Mouse (Mus musculus) gastrocnemius, adult 18-20 months (tissue): Measurements from ENCODE around the gene Chil1. TPM values are rescaled to one million over a fixed set of nuclear protein-coding genes. Genes with fewer than 3 reads are reported as not detected.

ENCODE experiments used
- DNase-seq: peaks from one replicate; pipeline ENCODE4 v3.0.0; 2021; ENCODE audit warnings: low spot score
- total RNA-seq, 2 experiments: library from RNA; stranded (reverse); gene quantifications; 2 replicates each; pipeline ENCODE4 v1.2.3; 2021

Chil1 gene
- total RNA-seq, 2 experiments from 2014 or later, result 1.1 to 2.0 TPM

GRCm38 (mm10) chr1:134201751-134202420 lies 19.9 kb downstream of the Chil1 start:
- DNase-seq, result peak; percentile 71

DNA sequence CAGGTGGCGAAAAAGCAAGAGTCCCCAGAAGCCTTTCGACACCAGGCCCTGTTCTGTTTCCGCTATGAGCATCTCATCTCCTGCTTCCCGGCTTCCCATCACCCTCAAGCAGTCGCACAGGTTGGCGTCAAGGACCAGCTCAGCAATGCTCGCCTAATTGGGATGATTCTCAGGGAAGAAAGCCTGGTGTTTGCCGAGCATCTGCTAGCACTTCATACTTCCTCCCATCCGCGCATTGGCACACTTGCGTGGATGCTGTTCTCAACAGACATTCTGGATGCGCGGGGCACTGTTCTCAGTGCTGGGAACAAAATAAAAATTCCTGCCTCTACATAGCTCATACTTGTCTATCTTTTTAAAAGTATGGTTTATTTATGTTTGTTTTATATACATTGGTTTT lies 22.3 kb downstream of the Chil1 start:
- no peak for DNase-seq

- DNase-seq, result no peak
These were observed 23.5 kb downstream of the Chil1 start for GRCm38 (mm10) chr1:134205296-134206018.

- no peak for DNase-seq
These were observed 24.1 kb downstream of the Chil1 start for GRCm38 (mm10) chr1:134206085-134206484.

- no peak for DNase-seq
These were observed 28.3 kb downstream of the Chil1 start for GRCm38 (mm10) chr1:134210179-134210755.

DNA sequence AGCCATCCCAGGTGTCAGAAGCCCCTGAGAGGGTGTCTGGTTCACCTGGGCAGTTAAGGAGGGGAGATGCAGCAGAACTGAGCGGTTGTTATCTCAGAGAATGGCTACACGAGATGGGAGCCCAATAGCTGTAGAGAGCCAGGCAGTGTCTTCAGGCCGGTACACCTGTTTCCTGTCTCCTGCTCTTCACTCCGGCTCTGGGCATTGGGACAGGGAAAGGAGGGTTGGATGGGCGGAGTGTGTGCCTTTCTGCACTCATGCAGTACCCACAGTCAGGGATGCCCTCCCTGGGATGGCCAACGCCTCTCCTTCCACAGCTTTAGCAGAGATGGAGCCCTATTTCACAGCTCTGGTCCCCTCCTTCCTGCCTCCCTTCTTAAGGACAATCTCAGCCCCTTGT lies 29.1 kb downstream of the Chil1 start:
- no peak for DNase-seq

DNA sequence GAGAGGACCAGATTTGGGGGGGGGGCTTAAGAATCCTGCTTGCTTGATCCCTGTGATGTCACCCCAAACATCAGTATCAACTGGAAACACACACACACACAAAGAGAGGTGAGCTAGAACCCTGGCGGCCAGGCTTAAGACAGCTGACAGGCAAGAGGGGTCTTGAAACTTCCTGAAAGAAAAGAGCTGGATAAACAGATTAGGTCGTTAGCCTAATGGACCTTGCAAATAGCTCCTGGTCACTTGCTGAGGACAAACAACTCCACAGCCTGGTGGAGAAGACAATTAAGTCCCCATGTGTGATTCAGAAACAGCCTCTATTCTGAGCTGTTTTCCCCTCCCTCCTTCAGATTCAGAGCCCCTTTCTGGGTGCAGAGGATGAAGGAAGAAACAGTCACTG lies 29.7 kb downstream of the Chil1 start:
- no peak for DNase-seq

DNA sequence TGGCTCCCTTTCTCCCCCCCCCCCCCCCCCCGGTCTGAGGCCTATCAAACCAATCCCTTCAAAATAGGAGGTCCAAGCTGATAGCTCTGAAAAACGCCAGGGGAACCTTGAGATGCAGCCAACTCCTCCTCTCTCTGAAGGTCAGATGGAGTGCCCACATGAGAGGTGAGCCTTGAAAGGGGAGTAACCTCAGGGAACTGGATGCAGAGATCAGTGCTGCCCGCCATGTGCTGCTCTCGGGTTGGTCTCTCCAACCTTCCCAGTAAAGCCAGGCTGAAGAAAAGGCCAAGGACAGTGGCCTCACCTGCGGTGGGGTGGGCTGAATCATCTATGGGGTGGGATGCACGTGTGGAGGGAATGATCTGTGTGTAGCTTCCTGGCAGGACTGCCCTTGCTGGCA lies 30.4 kb downstream of the Chil1 start:
- DNase-seq, result no peak

- DNase-seq, result no peak
These were observed 31.4 kb downstream of the Chil1 start for GRCm38 (mm10) chr1:134213405-134213804.

- DNase-seq, result no peak
These were observed 33.1 kb downstream of the Chil1 start for GRCm38 (mm10) chr1:134215059-134215458.

- DNase-seq, result no peak
These were observed 34.0 kb downstream of the Chil1 start for GRCm38 (mm10) chr1:134215751-134216628.

GRCm38 (mm10) chr1:134216629-134216971 lies 34.6 kb downstream of the Chil1 start:
- no peak for DNase-seq

DNA sequence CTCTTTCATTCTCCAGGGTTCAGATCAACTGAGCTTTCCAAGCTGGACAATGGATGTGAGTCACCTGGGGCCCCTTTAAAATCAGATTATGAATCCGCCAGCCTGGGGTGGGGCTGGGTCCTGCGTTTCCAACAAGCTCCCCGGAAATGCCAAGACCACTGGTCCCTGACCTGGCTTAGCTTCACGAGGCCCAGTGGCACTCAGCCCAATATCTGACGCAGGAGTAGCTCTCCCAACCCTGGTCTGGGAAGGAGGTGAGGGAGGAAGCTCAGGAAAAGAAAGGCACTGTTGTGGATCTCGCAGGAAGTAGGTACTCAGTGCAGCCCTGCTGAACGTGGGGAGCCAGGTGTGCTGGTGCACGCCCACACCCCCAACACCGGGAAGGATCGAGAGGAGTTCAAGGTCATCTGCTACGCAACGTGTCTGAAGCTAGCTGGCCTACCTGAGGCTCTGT lies 35.1 kb downstream of the Chil1 start:
- DNase-seq, result no peak

DNA sequence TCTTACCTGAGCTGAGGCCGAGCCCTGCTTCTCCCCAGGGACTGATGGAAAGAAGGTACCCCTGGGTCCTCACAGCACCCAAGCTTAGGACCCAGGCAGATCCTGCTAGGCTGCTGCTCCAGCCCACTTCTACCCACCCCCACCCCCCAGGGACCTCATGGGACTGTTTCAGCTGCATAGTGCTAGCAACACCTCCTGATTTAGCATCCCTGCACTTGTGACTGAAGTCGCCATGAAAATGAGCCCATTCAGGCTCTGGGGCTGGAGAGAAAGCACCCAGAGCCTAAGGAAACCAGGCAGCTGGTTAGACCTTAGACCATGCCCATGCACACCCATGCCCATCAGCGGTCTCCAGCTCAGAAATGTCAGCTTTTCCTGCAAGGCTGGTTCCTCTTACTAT lies 36.0 kb downstream of the Chil1 start:
- DNase-seq, result no peak

- DNase-seq, result no peak
These were observed 37.6 kb downstream of the Chil1 start for GRCm38 (mm10) chr1:134219608-134220007.

GRCm38 (mm10) chr1:134221172-134221571 lies 39.2 kb downstream of the Chil1 start:
- no peak for DNase-seq

DNA sequence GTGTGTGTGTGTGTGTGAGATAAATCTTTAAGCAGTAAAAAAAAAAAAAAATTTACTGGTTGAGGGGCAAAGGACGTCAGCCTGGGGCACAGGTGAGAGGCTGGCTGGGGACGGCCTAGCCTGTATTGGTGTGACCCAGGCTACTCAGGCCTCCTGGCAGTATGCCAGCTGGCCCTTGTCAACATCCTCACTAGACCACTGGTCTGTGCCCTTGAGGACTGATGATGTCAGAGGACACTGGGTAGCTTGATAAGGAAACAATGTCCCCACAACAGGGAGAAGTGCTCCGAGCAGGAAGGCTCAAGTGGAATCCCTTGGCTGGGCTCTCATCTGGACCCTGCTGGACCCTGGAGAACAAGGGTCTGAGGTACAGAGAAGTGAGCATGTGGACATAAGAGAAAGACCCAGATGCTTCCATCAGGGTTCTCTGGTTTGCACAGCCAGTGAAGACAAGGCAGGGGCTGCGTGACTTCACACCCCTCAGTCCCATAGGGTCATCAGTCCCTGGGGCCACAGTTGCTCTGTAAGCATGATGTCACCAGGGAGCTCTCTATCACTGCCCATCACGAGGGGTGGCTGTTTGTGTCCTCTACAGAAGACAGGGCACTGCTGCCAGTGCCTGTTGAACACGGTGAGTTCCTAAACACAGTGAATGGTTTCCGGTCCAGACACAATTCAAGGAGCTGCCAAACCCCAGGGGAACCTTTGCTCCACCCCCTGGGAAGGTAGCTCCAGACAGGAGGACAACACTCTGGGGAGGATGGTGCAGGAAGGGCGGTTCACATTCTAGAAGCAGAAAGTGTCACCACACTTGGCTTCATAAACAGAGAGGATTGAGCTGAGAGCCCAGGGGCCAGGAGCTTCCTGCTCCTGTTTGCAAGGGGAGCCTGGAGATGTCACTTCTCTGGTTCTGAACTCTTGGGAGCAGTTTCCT lies 40.4 kb downstream of the Chil1 start:
- no peak for DNase-seq

GRCm38 (mm10) chr1:134224649-134225227 lies 42.8 kb downstream of the Chil1 start:
- DNase-seq, result no peak

DNA sequence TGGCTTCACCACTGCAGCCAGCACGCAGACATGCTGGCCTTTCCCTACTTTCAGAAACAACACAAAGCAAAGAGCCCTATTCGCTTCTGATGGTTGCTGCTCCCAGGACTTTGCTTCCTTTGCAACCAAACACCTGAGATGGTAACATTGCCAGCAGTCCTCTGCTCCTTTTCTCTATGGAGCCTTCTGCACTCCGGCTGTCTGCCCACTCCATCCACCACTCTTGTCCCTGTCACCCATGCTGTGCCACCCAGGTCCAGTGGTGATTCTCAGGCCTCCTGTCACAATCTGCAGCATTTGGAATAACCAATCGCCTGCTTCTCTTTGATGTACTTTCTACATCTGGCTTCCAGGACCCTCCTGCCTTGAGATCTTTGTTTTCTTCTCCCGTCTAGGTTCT lies 43.4 kb downstream of the Chil1 start:
- DNase-seq, result no peak

DNA sequence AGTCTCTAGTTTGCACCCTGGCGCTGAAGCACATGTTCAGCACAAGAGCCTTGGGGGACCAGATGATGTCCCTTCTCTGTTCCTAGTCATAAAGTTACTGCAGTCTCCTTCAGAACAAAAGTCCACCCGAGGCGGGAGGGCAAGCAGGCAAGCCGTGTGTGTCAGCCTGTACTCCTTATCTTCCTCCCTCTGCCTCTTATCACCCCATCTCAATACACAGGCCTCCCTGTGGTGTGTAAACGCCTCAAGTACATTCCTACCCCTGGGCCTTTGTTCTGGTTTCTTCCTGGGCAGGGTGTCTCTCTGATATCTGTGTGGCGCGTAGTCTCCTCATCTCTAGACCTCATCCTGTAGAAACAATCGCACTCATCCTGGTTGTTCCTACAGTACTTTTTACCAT lies 44.8 kb downstream of the Chil1 start:
- no peak for DNase-seq
